Mouse (Mus musculus) induced T-regulatory cell, adult 2 months (primary cell): ENCODE results near the gene Vps52.

ENCODE experiments used
- DNase-seq: peaks from one replicate; pipeline ENCODE4 v3.0.0-alpha.2; 2012; ENCODE audit warnings: low read depth

Vps52 gene

GRCm38 (mm10) chr17:34006570-34006969 is 51.0 kb downstream of the Vps52 start:
- no peak for DNase-seq

GRCm38 (mm10) chr17:34010156-34010555 is 54.5 kb downstream of the Vps52 start:
- DNase-seq, result no peak

GRCm38 (mm10) chr17:34013436-34013835 is 57.8 kb downstream of the Vps52 start:
- no peak for DNase-seq
